Mouse (Mus musculus): ENCODE data around the gene Ppp1r27. TPM values are rescaled to one million over a fixed set of nuclear protein-coding genes. Genes with fewer than 3 reads are reported as not detected.

Gene Ppp1r27
- polyA plus RNA-seq, 1 experiment from 2014 or later, result not detected

GRCm38 (mm10) chr11:120576365-120576981, 25.5 kb upstream of the Ppp1r27 start:
- 73% methylated on average over 3 of the region's 3 CpGs for WGBS
- peak overlapping the region; percentile 23 for H3K4me3 ChIP-seq (ENCODE audit: low read length)
- peak overlapping the region; percentile 50 for H3K9ac ChIP-seq (ENCODE audit: low read depth, low read length)
- peak; percentile 24 for ATAC-seq
- H3K36me3 ChIP-seq (ENCODE audit: control insufficient read depth, insufficient read depth, low read length), result peaks cover 20% of the 10 kb centered on the region
- peak overlapping the region; percentile 96 for H3K27ac ChIP-seq (ENCODE audit: low read length)
- peak overlapping the region; percentile 44 for H3K4me2 ChIP-seq (ENCODE audit: low read depth, low read length)
- no peaks in the 10 kb centered on the region for H3K9me3 ChIP-seq (ENCODE audit: control insufficient read depth, low read length)
- H3K4me1 ChIP-seq (ENCODE audit: control insufficient read depth, insufficient read depth, low read length), result peaks cover 50% of the 10 kb centered on the region
- no peaks in the 10 kb centered on the region for H3K27me3 ChIP-seq (replicated peaks; ENCODE audit: control insufficient read depth, insufficient read depth, low read length)

GRCm38 (mm10) chr11:120575940-120576339, 25.0 kb upstream of the Ppp1r27 start:
- peak overlapping the region; percentile 40; the same call in 1 of the 2 replicates for H3K9ac ChIP-seq (ENCODE audit: low read depth, low read length)
- H3K27me3 ChIP-seq (replicated peaks; ENCODE audit: control insufficient read depth, insufficient read depth, low read length), result no peaks in the 10 kb centered on the region
- peaks cover 55% of the 10 kb centered on the region for H3K4me1 ChIP-seq (ENCODE audit: control insufficient read depth, insufficient read depth, low read length)
- H3K4me2 ChIP-seq (ENCODE audit: low read depth, low read length), result 0 out of 2 replicates have a peak overlapping the region, but pooled peaks have one; percentile 30
- peaks cover 23% of the 10 kb centered on the region for H3K36me3 ChIP-seq (ENCODE audit: control insufficient read depth, insufficient read depth, low read length)
- H3K4me3 ChIP-seq (ENCODE audit: low read length), result no peak overlapping the region
- no peak for ATAC-seq
- peak overlapping the region; percentile 94 for H3K27ac ChIP-seq (ENCODE audit: low read length)
- H3K9me3 ChIP-seq (ENCODE audit: control insufficient read depth, low read length), result no peaks in the 10 kb centered on the region

GRCm38 (mm10) chr11:120575046-120575445, 24.1 kb upstream of the Ppp1r27 start:
- ATAC-seq, result no peak
- WGBS, result 79% methylated on average over 2 of the region's 2 CpGs
- Histone ChIP-seq H3K4me1 (ENCODE audit: control insufficient read depth, insufficient read depth, low read length) (peaks cover 58% of the 10 kb centered on the region), H3K27ac (ENCODE audit: low read length) (no peak overlapping the region; the same call in 1 of the 2 replicates), H3K9ac (ENCODE audit: low read depth, low read length) (peak overlapping the region; percentile 96; the same call in 1 of the 2 replicates), H3K27me3 (replicated peaks; ENCODE audit: control insufficient read depth, insufficient read depth, low read length) (no peaks in the 10 kb centered on the region), H3K9me3 (ENCODE audit: control insufficient read depth, low read length) (no peaks in the 10 kb centered on the region), H3K4me3 (ENCODE audit: low read length) (no peak overlapping the region), H3K4me2 (ENCODE audit: low read depth, low read length) (no peak overlapping the region), H3K36me3 (ENCODE audit: control insufficient read depth, insufficient read depth, low read length) (peaks cover 30% of the 10 kb centered on the region)

- Histone ChIP-seq H3K27me3 (replicated peaks; ENCODE audit: control insufficient read depth, insufficient read depth, low read length) (no peaks in the 10 kb centered on the region), H3K36me3 (ENCODE audit: control insufficient read depth, insufficient read depth, low read length) (peaks cover 31% of the 10 kb centered on the region), H3K4me2 (ENCODE audit: low read depth, low read length) (peak overlapping the region; percentile 71), H3K4me1 (ENCODE audit: control insufficient read depth, insufficient read depth, low read length) (peaks cover 50% of the 10 kb centered on the region), H3K27ac (ENCODE audit: low read length) (peak overlapping the region; percentile 55), H3K9ac (ENCODE audit: low read depth, low read length) (peak overlapping the region; percentile 96), H3K4me3 (ENCODE audit: low read length) (peak overlapping the region; percentile 81), H3K9me3 (ENCODE audit: control insufficient read depth, low read length) (no peaks in the 10 kb centered on the region)
- WGBS, result 38% methylated on average over 5 of the region's 5 CpGs
- ATAC-seq, result no peak
These were observed 23.3 kb upstream of the Ppp1r27 start for GRCm38 (mm10) chr11:120574278-120574600.

GRCm38 (mm10) chr11:120573585-120574277, 22.8 kb upstream of the Ppp1r27 start:
- peak overlapping the region; percentile 71 for H3K4me2 ChIP-seq (ENCODE audit: low read depth, low read length)
- H3K9me3 ChIP-seq (ENCODE audit: control insufficient read depth, low read length), result no peaks in the 10 kb centered on the region
- peaks cover 26% of the 10 kb centered on the region for H3K36me3 ChIP-seq (ENCODE audit: control insufficient read depth, insufficient read depth, low read length)
- no peak for ATAC-seq
- H3K9ac ChIP-seq (ENCODE audit: low read depth, low read length), result peak overlapping the region; percentile 96
- no peaks in the 10 kb centered on the region for H3K27me3 ChIP-seq (replicated peaks; ENCODE audit: control insufficient read depth, insufficient read depth, low read length)
- H3K4me3 ChIP-seq (ENCODE audit: low read length), result peak overlapping the region; percentile 81
- H3K27ac ChIP-seq (ENCODE audit: low read length), result peak overlapping the region; percentile 98
- under 1% methylated on average over 23 of the region's 23 CpGs for WGBS
- H3K4me1 ChIP-seq (ENCODE audit: control insufficient read depth, insufficient read depth, low read length), result peaks cover 44% of the 10 kb centered on the region

GRCm38 (mm10) chr11:120572752-120573584, 22.0 kb upstream of the Ppp1r27 start, which contains the start of gene P4hb:
P4hb (minus strand) TSS chr11:120573253.
- Histone ChIP-seq H3K9me3 (ENCODE audit: control insufficient read depth, low read length) (no peaks in the 10 kb centered on the region), H3K4me1 (ENCODE audit: control insufficient read depth, insufficient read depth, low read length) (peaks cover 37% of the 10 kb centered on the region), H3K36me3 (ENCODE audit: control insufficient read depth, insufficient read depth, low read length) (peaks cover 18% of the 10 kb centered on the region), H3K4me3 (ENCODE audit: low read length) (peak within 1 kb of the TSS; percentile 81), H3K4me2 (ENCODE audit: low read depth, low read length) (peak within 1 kb of the TSS; percentile 71), H3K27me3 (replicated peaks; ENCODE audit: control insufficient read depth, insufficient read depth, low read length) (no peaks in the 10 kb centered on the region), H3K27ac (ENCODE audit: low read length) (peak within 1 kb of the TSS; percentile 98), H3K9ac (ENCODE audit: low read depth, low read length) (peak within 1 kb of the TSS; percentile 96)
- ATAC-seq, result peak; percentile 95
- WGBS, result under 1% methylated on average over 88 of the region's 94 CpGs

GRCm38 (mm10) chr11:120572417-120572751, 21.5 kb upstream of the Ppp1r27 start:
- H3K36me3 ChIP-seq (ENCODE audit: control insufficient read depth, insufficient read depth, low read length), result peaks cover 13% of the 10 kb centered on the region
- peak overlapping the region; percentile 60 for H3K4me2 ChIP-seq (ENCODE audit: low read depth, low read length)
- H3K27ac ChIP-seq (ENCODE audit: low read length), result peak overlapping the region; percentile 92
- H3K9ac ChIP-seq (ENCODE audit: low read depth, low read length), result peak overlapping the region; percentile 96
- 0% methylated on average over 23 of the region's 24 CpGs for whole genome bisulfite sequencing
- no peaks in the 10 kb centered on the region for H3K27me3 ChIP-seq (replicated peaks; ENCODE audit: control insufficient read depth, insufficient read depth, low read length)
- H3K4me3 ChIP-seq (ENCODE audit: low read length), result peak overlapping the region; percentile 81
- peak; percentile 17 for ATAC-seq
- H3K9me3 ChIP-seq (ENCODE audit: control insufficient read depth, low read length), result no peaks in the 10 kb centered on the region
- H3K4me1 ChIP-seq (ENCODE audit: control insufficient read depth, insufficient read depth, low read length), result peaks cover 35% of the 10 kb centered on the region

- Histone ChIP-seq H3K9me3 (ENCODE audit: control insufficient read depth, low read length) (no peaks in the 10 kb centered on the region), H3K27me3 (replicated peaks; ENCODE audit: control insufficient read depth, insufficient read depth, low read length) (no peaks in the 10 kb centered on the region), H3K4me1 (ENCODE audit: control insufficient read depth, insufficient read depth, low read length) (peaks cover 31% of the 10 kb centered on the region), H3K27ac (ENCODE audit: low read length) (peak overlapping the region; percentile 92), H3K4me3 (ENCODE audit: low read length) (peak overlapping the region; percentile 81), H3K4me2 (ENCODE audit: low read depth, low read length) (peak overlapping the region; percentile 60), H3K9ac (ENCODE audit: low read depth, low read length) (peak overlapping the region; percentile 96), H3K36me3 (ENCODE audit: control insufficient read depth, insufficient read depth, low read length) (peaks cover 13% of the 10 kb centered on the region)
- WGBS, result 6% methylated on average over 11 of the region's 11 CpGs
- ATAC-seq, result 0 out of 2 replicates have a peak, but pooled peaks have one; percentile 1
These were observed 21.0 kb upstream of the Ppp1r27 start for GRCm38 (mm10) chr11:120571754-120572416.

- Histone ChIP-seq H3K9ac (ENCODE audit: low read depth, low read length) (peak overlapping the region; percentile 96), H3K27me3 (replicated peaks; ENCODE audit: control insufficient read depth, insufficient read depth, low read length) (no peaks in the 10 kb centered on the region), H3K36me3 (ENCODE audit: control insufficient read depth, insufficient read depth, low read length) (peaks cover 13% of the 10 kb centered on the region), H3K9me3 (ENCODE audit: control insufficient read depth, low read length) (no peaks in the 10 kb centered on the region), H3K4me3 (ENCODE audit: low read length) (peak overlapping the region; percentile 81), H3K4me1 (ENCODE audit: control insufficient read depth, insufficient read depth, low read length) (peaks cover 29% of the 10 kb centered on the region), H3K27ac (ENCODE audit: low read length) (peak overlapping the region; percentile 68), H3K4me2 (ENCODE audit: low read depth, low read length) (peak overlapping the region; percentile 60)
- no peak for ATAC-seq
- WGBS, result 53% methylated on average over 3 of the region's 3 CpGs
These were observed 20.2 kb upstream of the Ppp1r27 start for GRCm38 (mm10) chr11:120571122-120571521.
